Mouse (Mus musculus): Measurements from ENCODE around the gene Tmeff2.
"Not testable (repeated sequence)": the region's sequence is repeated elsewhere in the genome, so short reads cannot be mapped to it uniquely, and the experiment has no call there.

Tmeff2 gene

GRCm38 (mm10) chr1:50900386-50900785, at the start of gene Tmeff2:
Tmeff2 (plus strand) TSS chr1:50900647.
- not testable (repeated sequence) for DNase-seq (ENCODE audit: low read depth, low spot score)

DNA sequence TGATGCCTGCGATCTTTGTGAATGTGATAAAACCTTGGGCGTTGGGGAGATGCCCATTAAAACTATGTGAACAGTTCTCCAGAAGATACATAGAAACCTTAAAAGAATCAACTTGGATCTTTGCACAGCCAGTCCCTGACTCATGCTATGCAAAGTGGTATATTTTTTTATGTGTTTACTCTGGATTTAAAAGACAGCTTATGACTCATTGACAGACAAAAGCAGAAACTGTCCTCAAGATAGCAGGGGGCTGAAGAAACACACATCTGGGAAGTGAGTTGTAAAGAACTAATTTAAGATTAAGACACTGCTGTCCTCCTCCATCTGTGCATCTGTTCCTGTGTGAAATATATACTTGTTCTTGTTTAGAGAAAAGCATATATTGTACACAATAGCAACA, 38.9 kb upstream of the Tmeff2 start:
- DNase-seq (ENCODE audit: low read depth, low spot score) = no peak

DNA sequence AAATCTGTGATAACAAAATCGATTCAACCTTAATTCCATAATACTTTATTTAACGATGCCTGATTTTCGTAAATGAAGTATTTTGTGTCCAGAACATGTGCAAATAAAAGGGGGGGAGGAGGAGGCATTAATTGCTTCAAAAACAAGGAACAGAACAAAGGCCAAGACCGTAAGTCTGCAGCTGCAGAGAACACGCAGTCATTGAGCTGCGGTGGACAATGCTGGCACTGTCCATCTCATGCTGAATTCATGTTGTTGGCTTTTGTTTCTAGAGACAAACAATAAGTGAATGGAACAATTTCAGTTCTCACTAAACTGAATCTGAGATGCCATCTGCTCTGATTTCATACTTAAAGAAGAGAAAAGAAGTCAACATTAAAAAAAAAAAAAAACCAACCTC, 2.8 kb upstream of the Tmeff2 start:
- no peak for DNase-seq (ENCODE audit: low read depth, low spot score)

- no peak for DNase-seq (ENCODE audit: low read depth, low spot score)
Measured at GRCm38 (mm10) chr1:50924838-50925355, 24.4 kb downstream of the Tmeff2 start.

- DNase-seq (ENCODE audit: low read depth, low spot score) = no peak
Measured at GRCm38 (mm10) chr1:50925356-50925921, 25.0 kb downstream of the Tmeff2 start.

DNA sequence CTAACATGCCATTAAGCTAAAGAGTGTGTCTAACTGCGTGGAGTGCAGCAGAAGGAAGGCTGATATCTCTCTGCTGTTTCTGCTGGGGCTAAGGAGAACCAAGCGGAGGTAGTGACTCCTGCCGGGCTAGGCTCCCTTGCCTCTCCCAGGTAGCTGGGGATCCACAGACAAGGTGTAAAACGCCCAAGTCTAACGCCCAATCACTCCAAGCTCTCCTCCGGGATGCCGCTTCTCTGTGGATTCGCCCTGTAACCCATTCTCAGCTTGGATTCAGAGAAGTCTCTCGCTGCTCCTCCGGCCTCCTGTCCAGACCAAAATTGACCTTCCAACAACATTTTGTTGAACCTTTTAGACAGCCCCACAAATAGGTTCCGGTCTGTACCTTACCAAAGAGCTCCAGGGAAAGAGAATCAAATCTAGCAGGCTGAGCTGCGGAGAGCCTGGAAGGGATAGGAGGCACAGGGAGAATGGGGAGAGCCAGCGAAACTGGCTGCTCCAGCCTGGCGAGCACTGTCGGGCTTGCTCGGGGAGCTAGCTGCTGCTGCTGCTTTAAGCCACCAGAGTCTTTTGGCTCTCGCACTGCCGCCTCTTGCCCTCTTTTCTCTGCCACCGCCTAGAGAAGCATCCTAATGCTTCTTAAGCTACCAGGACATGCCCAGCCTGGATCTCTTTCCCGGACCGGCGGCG, 26.1 kb downstream of the Tmeff2 start:
- no peak for DNase-seq (ENCODE audit: low read depth, low spot score)

DNA sequence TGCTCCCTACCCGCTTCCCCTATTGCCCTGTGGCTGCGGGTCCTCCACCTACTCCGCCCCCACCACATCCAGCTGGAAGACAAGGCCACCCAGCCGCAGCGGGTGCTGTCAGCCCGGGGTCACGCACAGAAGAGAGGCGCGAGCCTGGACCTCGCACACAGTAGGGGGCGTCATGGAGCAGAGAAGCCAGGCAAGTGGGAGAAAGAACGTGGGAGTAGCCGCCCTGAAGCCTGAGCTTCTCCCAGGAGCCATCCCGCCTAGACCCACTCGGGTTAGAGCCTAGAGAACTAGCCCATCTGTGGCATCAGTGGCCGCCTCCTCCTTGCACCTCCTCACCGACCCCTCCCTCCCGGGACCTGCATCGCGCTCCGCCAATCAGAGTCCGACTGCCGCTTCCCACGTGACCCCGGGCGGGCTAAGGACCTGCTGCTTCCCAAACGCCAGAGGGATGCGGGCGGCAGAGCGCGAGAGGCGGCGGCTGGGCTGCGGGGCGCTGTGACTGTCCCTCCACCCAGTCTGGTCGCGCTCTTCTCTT, 26.7 kb downstream of the Tmeff2 start:
- peak; percentile 79 for DNase-seq (ENCODE audit: low read depth, low spot score)

DNA sequence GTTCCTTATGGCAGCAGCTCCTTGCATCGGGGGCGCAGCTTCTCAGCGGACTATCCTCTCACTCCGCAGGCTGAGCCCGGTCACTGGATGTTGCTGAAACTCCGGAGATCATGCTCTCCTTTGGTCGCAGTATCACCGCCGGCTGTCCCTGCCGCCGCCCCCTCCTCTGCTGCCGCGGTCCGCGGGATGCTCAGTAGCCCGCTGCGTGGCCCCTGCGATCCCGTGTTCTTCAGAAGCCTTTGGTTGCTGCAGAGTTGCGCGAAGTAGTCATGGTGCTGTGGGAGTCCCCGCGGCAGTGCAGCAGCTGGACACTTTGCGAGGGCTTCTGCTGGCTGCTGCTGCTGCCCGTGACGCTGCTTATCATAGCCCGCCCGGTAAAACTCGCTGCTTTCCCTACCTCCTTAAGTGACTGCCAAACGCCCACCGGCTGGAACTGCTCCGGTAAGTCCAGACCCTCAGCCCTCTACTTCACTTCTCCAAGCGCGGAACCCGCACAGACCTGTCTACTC, 27.3 kb downstream of the Tmeff2 start:
- DNase-seq (ENCODE audit: low read depth, low spot score) = peak; percentile 14

DNA sequence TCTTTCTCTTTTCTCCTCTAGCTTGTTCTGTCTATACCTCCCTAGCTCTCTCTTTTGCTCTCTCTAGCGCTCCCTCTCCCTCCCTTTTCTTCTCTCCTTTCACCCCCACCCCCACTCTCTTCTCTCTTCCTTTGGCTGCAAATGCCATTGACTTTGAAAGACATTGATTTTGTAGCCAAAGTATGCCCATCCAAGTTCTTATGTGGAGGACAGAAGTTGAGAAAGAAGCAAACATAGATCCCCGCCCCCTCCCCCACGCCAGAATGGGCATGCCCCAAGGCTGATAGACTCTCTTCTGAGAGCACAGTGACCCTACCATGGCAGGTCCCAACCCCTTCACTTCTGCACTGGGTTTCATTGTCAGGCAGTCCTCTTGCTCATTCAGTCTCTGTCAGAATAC, 28.3 kb downstream of the Tmeff2 start:
- no peak for DNase-seq (ENCODE audit: low read depth, low spot score)

DNA sequence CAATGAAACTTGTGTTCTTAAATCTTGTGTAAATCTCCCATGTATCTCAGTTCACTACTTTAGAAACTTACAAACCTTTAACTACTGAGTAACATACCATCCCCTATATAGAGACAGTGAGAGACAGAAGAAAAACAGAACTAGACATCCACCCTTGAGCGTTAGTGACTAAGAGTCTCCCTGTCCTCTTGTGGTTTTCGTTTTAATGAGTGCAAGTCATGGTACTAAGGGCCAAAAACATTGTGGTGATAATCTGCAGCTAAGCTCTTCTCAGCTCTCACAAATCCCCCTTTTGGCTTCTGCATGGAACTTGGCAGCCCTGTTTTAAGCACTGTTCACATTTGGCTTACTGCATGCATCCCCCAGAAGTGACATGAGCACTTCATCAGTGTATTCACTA, 34.6 kb downstream of the Tmeff2 start:
- no peak for DNase-seq (ENCODE audit: low read depth, low spot score)

DNA sequence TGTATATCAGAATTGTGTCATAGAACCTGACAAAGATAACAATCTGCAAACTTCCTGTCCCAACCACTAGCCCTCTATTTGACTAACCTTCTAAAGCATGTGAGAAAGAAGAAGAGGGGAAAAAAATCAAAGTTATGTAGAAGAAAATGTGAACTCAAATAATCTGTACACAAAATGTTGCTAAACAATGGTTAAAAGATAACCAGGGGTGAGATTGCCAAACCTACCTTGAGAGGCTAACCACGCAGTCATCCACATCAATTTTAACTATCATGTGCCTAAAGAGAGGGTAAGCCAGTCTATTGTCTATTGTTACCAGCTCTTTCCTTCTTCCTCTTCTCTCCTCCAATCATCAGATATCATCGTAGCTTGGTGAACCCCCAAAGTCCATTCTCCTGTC, 35.0 kb downstream of the Tmeff2 start:
- DNase-seq (ENCODE audit: low read depth, low spot score) = no peak

DNA sequence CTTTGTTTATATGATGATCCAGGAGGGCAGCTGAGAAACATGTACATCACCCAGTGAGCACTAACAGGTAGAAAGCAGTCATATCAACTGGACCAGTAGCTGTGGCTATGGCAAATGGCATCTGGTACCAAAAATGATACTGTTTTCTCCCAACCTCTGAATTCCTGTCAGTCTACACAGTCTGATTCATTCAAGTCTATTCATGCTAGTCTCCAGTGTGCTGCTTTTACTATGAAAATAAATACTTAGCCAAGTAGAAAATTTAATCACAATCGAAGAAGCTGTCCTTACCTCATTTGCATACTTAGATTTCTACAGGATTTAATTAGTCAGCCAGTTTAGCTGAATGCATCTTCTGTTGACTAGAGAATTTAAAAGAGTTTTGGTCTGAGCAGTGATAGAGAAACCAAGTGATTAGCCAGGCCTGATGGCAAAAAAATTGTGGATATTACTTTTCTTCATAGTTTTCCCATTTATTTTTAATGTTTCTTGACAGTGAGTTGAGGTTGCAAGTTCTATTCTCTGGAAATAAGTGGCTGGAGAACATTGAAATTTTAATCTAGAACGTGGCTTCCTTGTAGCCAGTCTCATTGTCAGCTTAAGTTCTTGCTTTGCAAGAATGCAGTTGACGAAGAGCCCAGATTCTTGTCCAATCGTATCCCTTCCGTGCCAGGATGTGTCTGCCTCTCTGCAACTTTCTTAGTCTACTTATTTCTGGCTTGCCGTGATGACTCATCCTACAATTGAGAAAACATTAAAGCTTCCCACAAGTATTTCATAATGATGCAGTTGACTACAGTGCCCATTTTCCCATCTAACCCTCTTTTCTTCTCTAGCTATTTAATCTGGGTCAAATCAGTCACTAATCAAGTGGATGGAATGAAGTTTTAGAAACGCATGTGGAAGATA, 39.9 kb downstream of the Tmeff2 start:
- no peak for DNase-seq (ENCODE audit: low read depth, low spot score)

DNA sequence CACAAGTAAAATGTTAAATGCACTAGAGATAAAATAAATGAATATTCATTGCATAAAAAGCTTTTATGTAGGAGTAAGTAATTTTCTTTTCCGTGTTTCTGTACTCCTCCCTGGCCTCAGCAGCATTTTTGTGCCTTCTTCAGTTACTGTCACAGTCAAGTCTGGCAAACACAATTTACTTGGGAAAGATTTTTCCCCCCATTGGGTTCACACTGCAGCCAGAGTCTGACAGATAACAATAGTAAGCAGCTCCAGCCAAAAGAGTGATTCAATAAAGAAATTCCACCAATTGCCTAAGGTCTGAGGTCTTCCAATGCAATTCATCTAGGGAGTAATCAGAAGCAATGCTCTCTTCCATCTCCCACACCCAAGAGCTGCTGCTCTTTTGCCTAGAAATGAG, 48.1 kb downstream of the Tmeff2 start:
- no peak for DNase-seq (ENCODE audit: low read depth, low spot score)

GRCm38 (mm10) chr1:50958844-50959243, 58.4 kb downstream of the Tmeff2 start:
- no peak for DNase-seq (ENCODE audit: low read depth, low spot score)

GRCm38 (mm10) chr1:50961954-50962648, 61.7 kb downstream of the Tmeff2 start:
- peak; percentile 51 for DNase-seq (ENCODE audit: low read depth, low spot score)

DNA sequence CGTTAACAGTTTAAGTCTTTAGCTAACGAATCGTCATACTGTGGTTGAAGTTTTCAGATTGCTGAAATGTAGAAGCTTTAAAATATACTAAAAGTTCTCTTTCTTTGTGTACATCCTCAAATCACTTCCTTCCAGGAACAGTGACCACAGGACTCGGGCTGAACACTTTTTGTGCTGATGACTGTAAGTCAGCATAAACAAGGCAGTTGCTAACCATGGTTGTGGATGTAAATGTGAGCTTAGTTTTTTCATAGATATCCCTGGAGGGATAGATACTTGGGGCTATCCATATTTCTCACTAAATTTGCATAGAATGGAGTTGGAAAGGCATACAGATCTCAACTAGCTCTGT, 62.2 kb downstream of the Tmeff2 start:
- no peak for DNase-seq (ENCODE audit: low read depth, low spot score)

DNA sequence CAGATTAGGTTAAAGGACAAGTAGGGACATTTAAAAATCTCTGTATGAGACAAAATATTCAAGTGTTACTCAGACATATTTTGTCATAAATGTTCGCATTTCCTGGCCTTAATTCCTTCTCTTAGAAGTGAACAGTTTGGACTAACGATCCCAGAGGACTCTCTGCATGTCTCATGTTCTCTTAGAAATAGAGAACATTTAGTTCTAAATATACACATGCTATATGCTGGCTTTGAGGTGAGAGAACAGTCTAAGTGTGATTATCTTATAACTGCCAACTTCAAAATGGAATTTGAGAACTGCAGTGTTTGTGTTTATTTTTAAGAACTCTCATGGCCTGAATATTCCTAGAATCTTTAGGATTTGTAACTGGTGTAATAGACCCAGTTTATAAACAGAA, 69.2 kb downstream of the Tmeff2 start:
- DNase-seq (ENCODE audit: low read depth, low spot score) = no peak

DNA sequence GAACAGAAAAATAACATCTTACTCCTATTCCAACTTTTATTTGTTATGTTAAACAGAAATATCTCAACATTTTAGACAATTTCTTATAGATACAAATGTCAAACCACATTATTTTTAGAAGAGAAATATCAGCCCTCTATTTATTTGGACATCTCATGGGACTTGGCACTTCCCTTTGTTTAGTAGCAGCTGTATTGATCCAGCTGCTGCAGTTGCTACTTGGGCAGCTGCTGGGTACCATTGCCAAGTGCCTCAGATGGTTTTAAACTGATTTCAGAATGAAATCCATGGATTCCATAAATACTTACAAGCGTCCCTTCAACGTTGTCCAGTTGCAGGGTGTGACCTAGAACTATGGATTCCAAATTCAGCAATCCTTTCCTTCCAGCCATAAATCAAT, 70.4 kb downstream of the Tmeff2 start:
- DNase-seq (ENCODE audit: low read depth, low spot score) = no peak

DNA sequence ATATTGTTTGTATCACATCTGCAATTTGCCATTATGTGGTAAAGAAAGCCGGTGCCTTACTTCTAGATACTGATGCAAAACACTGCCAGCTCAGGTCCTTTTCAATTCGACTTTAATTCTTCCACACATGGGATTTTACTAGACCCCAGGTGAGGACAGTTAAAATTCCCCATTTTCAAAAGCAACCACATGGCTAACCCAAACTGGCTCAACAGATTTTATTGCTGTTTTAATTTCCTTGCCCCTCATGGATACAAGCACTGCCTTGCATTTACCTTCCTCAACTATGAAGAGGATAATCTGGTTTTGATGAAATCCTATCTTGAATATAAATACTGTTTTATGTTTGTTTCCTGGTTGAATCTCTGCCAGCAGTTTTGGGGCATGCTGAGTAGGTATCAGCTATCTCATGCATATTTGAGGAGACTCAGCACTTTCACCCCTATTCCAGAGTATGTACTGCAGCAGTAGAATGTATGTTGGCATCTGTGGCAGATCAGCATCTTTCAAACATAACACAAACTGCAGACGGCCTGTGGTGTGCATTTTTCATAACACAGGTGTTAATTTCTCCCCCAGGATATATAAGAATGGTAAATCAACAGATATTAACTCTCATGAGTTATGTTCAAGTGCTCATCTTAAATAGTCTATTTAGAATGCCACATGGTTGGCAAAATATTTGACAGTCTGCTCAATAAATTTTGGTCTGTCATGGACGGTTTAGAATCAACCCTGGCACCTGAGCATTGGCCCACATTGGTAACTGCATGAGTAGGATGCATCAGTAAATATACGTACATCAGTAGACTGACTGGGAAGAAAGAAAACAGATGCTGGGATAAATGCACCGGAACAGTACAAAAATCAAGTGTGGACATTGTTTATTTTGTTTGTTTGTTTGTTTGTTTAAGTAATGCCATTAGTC, 72.3 kb downstream of the Tmeff2 start:
- no peak for DNase-seq (ENCODE audit: low read depth, low spot score)

DNA sequence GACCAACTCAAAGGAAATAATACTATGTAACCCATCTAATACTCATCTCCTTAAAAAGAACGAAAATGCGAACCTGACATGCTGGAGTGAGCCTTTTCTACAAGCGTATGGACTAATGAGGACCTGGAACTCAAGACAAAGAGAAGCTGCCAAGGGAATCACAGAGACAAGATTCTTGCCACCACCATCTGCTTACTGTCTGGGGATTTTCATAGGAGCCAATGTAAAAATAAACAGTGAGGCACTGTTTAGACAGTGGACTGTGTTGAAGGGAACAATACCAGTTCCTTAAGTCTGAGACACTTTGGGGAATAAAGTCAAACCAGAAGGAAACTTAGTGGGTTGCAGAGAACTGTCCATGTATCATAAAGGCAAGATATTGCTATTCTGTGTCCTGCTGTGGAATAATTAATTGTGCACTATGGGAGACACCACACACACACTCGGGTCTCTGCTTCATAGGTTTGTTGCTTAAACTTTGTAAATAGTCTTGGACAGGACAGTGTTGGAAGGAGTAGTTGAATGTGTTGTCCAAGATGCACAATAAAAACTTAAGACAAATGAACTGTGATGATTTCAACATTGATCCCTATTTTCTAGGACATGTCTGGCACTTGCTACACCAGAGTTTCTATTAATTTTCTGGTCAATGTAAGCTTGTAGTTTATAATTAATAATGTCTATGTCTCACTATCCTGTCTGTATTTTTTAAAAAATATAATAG, 79.1 kb downstream of the Tmeff2 start:
- DNase-seq (ENCODE audit: low read depth, low spot score) = no peak
